Mouse (Mus musculus): ENCODE results near the gene Ahnak2.

GRCm38 (mm10) chr12:112757896-112758295, 44.6 kb downstream of the Ahnak2 start:
- TF ChIP-seq CTCF (IDR thresholded peaks at IDR 0.05; ENCODE audit: low read depth): no peak
- no peak for TF ChIP-seq EP300 (IDR thresholded peaks at IDR 0.05; ENCODE audit: low read depth)

Measured in heart, postnatal 0 days (tissue).